Mouse (Mus musculus) MEL (cell line): ENCODE results near the gene Kank1. TPM values are rescaled to one million over a fixed set of nuclear protein-coding genes. Genes with fewer than 3 reads are reported as not detected.

ENCODE experiments used
- DNase-seq: peaks from one replicate; pipeline ENCODE4 v3.0.0; 2011; ENCODE audit warnings: low read depth, low spot score
- H3K27ac ChIP-seq: 2 replicates; pipeline ENCODE4 v1.5.1; 2012; ENCODE audit warnings: low read depth, mild to moderate bottlenecking, control low read depth, low read length, moderate library complexity; ENCODE audit not compliant: control insufficient read depth
- H3K27me3 ChIP-seq, 2 experiments: fragments of 150-350 bp in 1 of 2; sonication (generic) in 1 of 2; 2 replicates each; pipeline ENCODE4 v1.6.1; 2012; ENCODE audit warnings: low read length in 2 of 2, mild to moderate bottlenecking in 2 of 2, improper control_type of control experiment in 1 of 2, moderate library complexity in 1 of 2; ENCODE audit not compliant: insufficient read depth in 2 of 2, control insufficient read depth in 1 of 2
- H3K36me3 ChIP-seq, 2 experiments: 2 replicates each; pipeline ENCODE4 v1.6.1; 2012 to 2014; ENCODE audit warnings: low read length in 2 of 2, improper control_type of control experiment in 1 of 2, inconsistent platforms in 1 of 2, mild to moderate bottlenecking in 1 of 2; ENCODE audit not compliant: insufficient read depth in 2 of 2, control insufficient read depth in 1 of 2
- H3K4me1 ChIP-seq, 2 experiments: fragments of 150-350 bp in 1 of 2; sonication (generic) in 1 of 2; 2 replicates each; pipeline ENCODE4 v1.6.1; 2012; ENCODE audit warnings: low read length in 2 of 2, improper control_type of control experiment in 1 of 2, mild to moderate bottlenecking in 1 of 2; ENCODE audit not compliant: insufficient read depth in 2 of 2, control insufficient read depth in 1 of 2
- H3K4me3 ChIP-seq, 2 experiments: fragments of 150-350 bp in 1 of 2; sonication (generic) in 1 of 2; 2 replicates each; pipeline ENCODE4 v1.5.1; 2012; ENCODE audit warnings: low read depth in 2 of 2, low read length in 2 of 2, mild to moderate bottlenecking in 2 of 2, moderate library complexity in 2 of 2, control low read depth in 1 of 2, improper control_type of control experiment in 1 of 2; ENCODE audit not compliant: control insufficient read depth in 1 of 2, insufficient read depth in 1 of 2
- H3K79me2 ChIP-seq: 2 replicates; pipeline ENCODE4 v1.6.1; 2012; ENCODE audit warnings: mild to moderate bottlenecking, low read length, moderate library complexity; ENCODE audit not compliant: control insufficient read depth, poor library complexity, insufficient read depth
- H3K9ac ChIP-seq: 2 replicates; pipeline ENCODE4 v1.6.1; 2012; ENCODE audit warnings: low read depth, mild to moderate bottlenecking, control low read depth, low read length, moderate library complexity; ENCODE audit not compliant: control insufficient read depth, poor library complexity, severe bottlenecking
- H3K9me3 ChIP-seq: fragments of 150-350 bp; sonication (generic); replicated peaks from 2 replicates; pipeline ENCODE4 v1.6.1; 2012; ENCODE audit warnings: mild to moderate bottlenecking, low read length, improper control_type of control experiment, moderate library complexity; ENCODE audit not compliant: insufficient read depth
- BHLHE40 ChIP-seq: IDR thresholded peaks from 2 replicates; pipeline ENCODE4 v1.6.1; 2012; ENCODE audit warnings: low read depth, mild to moderate bottlenecking, inconsistent platforms, low read length, improper control_type of control experiment, borderline replicate concordance
- CHD1 ChIP-seq: IDR thresholded peaks from 2 replicates; pipeline ENCODE4 v1.6.1; 2012; ENCODE audit warnings: low read depth, mild to moderate bottlenecking, inconsistent platforms, low read length, improper control_type of control experiment
- CTCF ChIP-seq, 3 experiments: IDR thresholded peaks in 2 of 3; conservative IDR thresholded peaks in 1 of 3; 2 replicates each; pipeline ENCODE4 v1.5.1; 2011 to 2012; ENCODE audit warnings: low read length in 3 of 3, low read depth in 2 of 3, mild to moderate bottlenecking in 2 of 3, improper control_type of control experiment in 1 of 3, inconsistent platforms in 1 of 3, mixed read lengths in 1 of 3, moderate library complexity in 1 of 3; ENCODE audit not compliant: control insufficient read depth in 1 of 3, insufficient read depth in 1 of 3, poor library complexity in 1 of 3, severe bottlenecking in 1 of 3
- ELF1 ChIP-seq: IDR thresholded peaks from 2 replicates; pipeline ENCODE4 v1.6.1; 2014; ENCODE audit warnings: low read depth, mild to moderate bottlenecking, inconsistent platforms, low read length, improper control_type of control experiment, moderate library complexity
- GATA1 ChIP-seq: IDR thresholded peaks from 2 replicates; pipeline ENCODE4 v1.6.1; 2011; ENCODE audit warnings: low read depth, low read length, improper control_type of control experiment
- HCFC1 ChIP-seq: IDR thresholded peaks from 2 replicates; pipeline ENCODE4 v1.6.1; 2012; ENCODE audit warnings: low read depth, mild to moderate bottlenecking, inconsistent platforms, low read length, improper control_type of control experiment, moderate library complexity
- KAT2A ChIP-seq: conservative IDR thresholded peaks from 2 replicates; pipeline ENCODE4 v1.6.1; 2012; ENCODE audit warnings: low read depth, low read length, improper control_type of control experiment, inconsistent platforms
- MAX ChIP-seq: IDR thresholded peaks from 2 replicates; pipeline ENCODE4 v1.6.1; 2011; ENCODE audit warnings: low read length, improper control_type of control experiment
- MAZ ChIP-seq: IDR thresholded peaks from 2 replicates; pipeline ENCODE4 v1.6.1; 2012; ENCODE audit warnings: low read depth, mild to moderate bottlenecking, inconsistent platforms, low read length, improper control_type of control experiment
- MEF2A ChIP-seq: IDR thresholded peaks from 2 replicates; pipeline ENCODE4 v1.6.1; 2014; ENCODE audit warnings: low read depth, mild to moderate bottlenecking, inconsistent platforms, low read length, improper control_type of control experiment; ENCODE audit not compliant: poor library complexity, insufficient replicate concordance, severe bottlenecking; ENCODE audit errors: extremely low read depth
- MXI1 ChIP-seq: IDR thresholded peaks from 2 replicates; pipeline ENCODE4 v1.6.1; 2011; ENCODE audit warnings: mild to moderate bottlenecking, low read depth, low read length, improper control_type of control experiment
- MYB ChIP-seq: IDR thresholded peaks from 2 replicates; pipeline ENCODE4 v1.6.1; 2011; ENCODE audit warnings: mild to moderate bottlenecking, low read depth, low read length, improper control_type of control experiment
- MYC ChIP-seq: IDR thresholded peaks from 2 replicates; pipeline ENCODE4 v1.6.1; 2011; ENCODE audit warnings: low read depth, mild to moderate bottlenecking, low read length, improper control_type of control experiment, moderate library complexity
- NELFE ChIP-seq: IDR thresholded peaks from 2 replicates; pipeline ENCODE4 v1.6.1; 2011; ENCODE audit warnings: low read depth, low read length, improper control_type of control experiment
- NRF1 ChIP-seq: IDR thresholded peaks from 2 replicates; pipeline ENCODE4 v1.6.1; 2014; ENCODE audit warnings: low read depth, mild to moderate bottlenecking, inconsistent platforms, low read length, improper control_type of control experiment, moderate library complexity; ENCODE audit not compliant: poor library complexity, insufficient read depth, severe bottlenecking
- POLR2A ChIP-seq, 2 experiments: IDR thresholded peaks; 2 replicates each; pipeline ENCODE4 v1.6.1; 2011 to 2012; ENCODE audit warnings: low read length in 2 of 2, mild to moderate bottlenecking in 2 of 2, control low read depth in 1 of 2, improper control_type of control experiment in 1 of 2, low read depth in 1 of 2, moderate library complexity in 1 of 2; ENCODE audit not compliant: control insufficient read depth in 1 of 2, insufficient read depth in 1 of 2, poor library complexity in 1 of 2
- POLR2AphosphoS2 ChIP-seq: IDR thresholded peaks from 2 replicates; pipeline ENCODE4 v1.6.1; 2011; ENCODE audit warnings: low read length, improper control_type of control experiment
- RAD21 ChIP-seq: IDR thresholded peaks from 2 replicates; pipeline ENCODE4 v1.6.1; 2011; ENCODE audit warnings: mild to moderate bottlenecking, low read depth, low read length, improper control_type of control experiment
- SMC3 ChIP-seq: IDR thresholded peaks from 2 replicates; pipeline ENCODE4 v1.6.1; 2011; ENCODE audit warnings: low read depth, low read length, improper control_type of control experiment
- TCF12 ChIP-seq: IDR thresholded peaks from 2 replicates; pipeline ENCODE4 v1.6.1; 2014; ENCODE audit warnings: low read depth, mild to moderate bottlenecking, inconsistent platforms, low read length, improper control_type of control experiment, moderate library complexity
- USF1 ChIP-seq: IDR thresholded peaks from 2 replicates; pipeline ENCODE4 v1.6.1; 2014; ENCODE audit warnings: low read depth, mild to moderate bottlenecking, inconsistent platforms, low read length, improper control_type of control experiment, moderate library complexity
- USF2 ChIP-seq, 2 experiments: IDR thresholded peaks; 2 replicates each; pipeline ENCODE4 v1.6.1; 2011 to 2012; ENCODE audit warnings: improper control_type of control experiment in 2 of 2, low read length in 2 of 2, borderline replicate concordance in 1 of 2, inconsistent platforms in 1 of 2, low read depth in 1 of 2, mild to moderate bottlenecking in 1 of 2; ENCODE audit not compliant: insufficient read depth in 1 of 2
- ZC3H11A ChIP-seq: IDR thresholded peaks from 2 replicates; pipeline ENCODE4 v1.6.1; 2012; ENCODE audit warnings: low read depth, mild to moderate bottlenecking, inconsistent platforms, low read length, improper control_type of control experiment
- ZKSCAN1 ChIP-seq: IDR thresholded peaks from 2 replicates; pipeline ENCODE4 v1.6.1; 2012; ENCODE audit warnings: low read depth, mild to moderate bottlenecking, inconsistent platforms, low read length, improper control_type of control experiment, moderate library complexity
- ZNF384 ChIP-seq: IDR thresholded peaks from 2 replicates; pipeline ENCODE4 v1.6.1; 2012; ENCODE audit warnings: low read depth, mild to moderate bottlenecking, inconsistent platforms, low read length, improper control_type of control experiment
- polyA plus RNA-seq, 2 experiments: library from polyadenylated mRNA; stranded (reverse) in 1 of 2; unstranded in 1 of 2; fragments of >175 nt in 1 of 2; fragments of >200 nt in 1 of 2; gene quantifications; 2 replicates each; pipeline versions ENCODE4 v1.2.1 to v1.2.4; 2012; ENCODE audit warnings: low replicate concordance in 2 of 2, low read depth in 1 of 2; ENCODE audit not compliant: insufficient read length in 2 of 2, insufficient read depth in 1 of 2, missing spikeins in 1 of 2
- total RNA-seq: library from RNA; depleted of rRNA; stranded (reverse); fragments of 300-350 nt; gene quantifications from 2 replicates; pipeline ENCODE4 v1.2.3, GENCODE M21; 2012

The Kank1 gene
- total and polyA plus RNA-seq, 3 experiments = not detected

- no peak for TF ChIP-seq MAX
- TF ChIP-seq HCFC1 = no peak
- TF ChIP-seq ELF1 = no peak
- no peak for TF ChIP-seq POLR2A (IDR thresholded peaks at IDR 0.05; ENCODE audit: control insufficient read depth in 1 of 2, insufficient read depth in 1 of 2, low read depth in 1 of 2, low read length in 2 of 2, poor library complexity in 1 of 2)
- no peak for TF ChIP-seq MAZ
- no peak for TF ChIP-seq TCF12
- no peak for TF ChIP-seq ZNF384
- no peak for TF ChIP-seq CHD1
- TF ChIP-seq MYC = no peak
- TF ChIP-seq KAT2A = no peak
- TF ChIP-seq ZKSCAN1 = no peak
- TF ChIP-seq RAD21 = no peak
- TF ChIP-seq MYB = no peak
- no peak for TF ChIP-seq GATA1
- no peak for TF ChIP-seq CTCF (IDR thresholded peaks at IDR 0.05 in 2 of 3, conservative IDR thresholded peaks at IDR 0.05 in 1 of 3; ENCODE audit: control insufficient read depth in 1 of 3, insufficient read depth in 1 of 3, low read depth in 2 of 3, low read length in 3 of 3, poor library complexity in 1 of 3, severe bottlenecking in 1 of 3)
- TF ChIP-seq NRF1 = no peak
- TF ChIP-seq MXI1 = no peak
- no peak for TF ChIP-seq USF1
- TF ChIP-seq, all 39 proteins: peak for 0
- no peak for DNase-seq
- H3K36me3 ChIP-seq = no peaks in the 10 kb centered on the region
These were observed 183.2 kb downstream of the Kank1 start for GRCm38 (mm10) chr19:25419983-25420382.

GRCm38 (mm10) chr19:25422096-25422495 lies 185.3 kb downstream of the Kank1 start:
- H3K9ac ChIP-seq = no peak overlapping the region
- no peaks in the 10 kb centered on the region for H3K79me2 ChIP-seq
- H3K4me1 ChIP-seq = no peaks in the 10 kb centered on the region
- no peaks in the 10 kb centered on the region for H3K36me3 ChIP-seq
- H3K4me3 ChIP-seq = no peak overlapping the region
- TF ChIP-seq BHLHE40 = no peak
- no peak for TF ChIP-seq ZKSCAN1
- no peak for TF ChIP-seq TCF12
- TF ChIP-seq CTCF (IDR thresholded peaks at IDR 0.05 in 2 of 3, conservative IDR thresholded peaks at IDR 0.05 in 1 of 3; ENCODE audit: control insufficient read depth in 1 of 3, insufficient read depth in 1 of 3, low read depth in 2 of 3, low read length in 3 of 3, poor library complexity in 1 of 3, severe bottlenecking in 1 of 3) = no peak
- TF ChIP-seq POLR2AphosphoS2 = no peak
- no peak for TF ChIP-seq SMC3
- TF ChIP-seq ZC3H11A = no peak
- TF ChIP-seq MEF2A = no peak
- TF ChIP-seq CHD1 = no peak
- no peak for TF ChIP-seq USF2 (IDR thresholded peaks at IDR 0.05; ENCODE audit: borderline replicate concordance in 1 of 2, insufficient read depth in 1 of 2, low read depth in 1 of 2, low read length in 2 of 2)
- TF ChIP-seq NELFE = no peak
- H3K27ac ChIP-seq = no peak overlapping the region
- no peak for DNase-seq
- no peaks in the 10 kb centered on the region; a peak in 1 of 4 replicates for H3K27me3 ChIP-seq
- no peaks in the 10 kb centered on the region for H3K9me3 ChIP-seq

More at GRCm38 (mm10) chr19:25419983-25420382, 183.2 kb downstream of the Kank1 start:
- Histone ChIP-seq H3K9me3 (no peaks in the 10 kb centered on the region), H3K4me3 (no peak overlapping the region), H3K27ac (no peak overlapping the region), H3K9ac (no peak overlapping the region), H3K79me2 (no peaks in the 10 kb centered on the region), H3K4me1 (no peaks in the 10 kb centered on the region), H3K27me3 (no peaks in the 10 kb centered on the region; a peak in 1 of 4 replicates)
